Mouse (Mus musculus): ENCODE results near the gene Wdfy3. TPM values are rescaled to one million over a fixed set of nuclear protein-coding genes. Genes with fewer than 3 reads are reported as not detected.

Gene Wdfy3
- polyA plus RNA-seq, 2 experiments: 3.8 to 5.0 TPM

DNA sequence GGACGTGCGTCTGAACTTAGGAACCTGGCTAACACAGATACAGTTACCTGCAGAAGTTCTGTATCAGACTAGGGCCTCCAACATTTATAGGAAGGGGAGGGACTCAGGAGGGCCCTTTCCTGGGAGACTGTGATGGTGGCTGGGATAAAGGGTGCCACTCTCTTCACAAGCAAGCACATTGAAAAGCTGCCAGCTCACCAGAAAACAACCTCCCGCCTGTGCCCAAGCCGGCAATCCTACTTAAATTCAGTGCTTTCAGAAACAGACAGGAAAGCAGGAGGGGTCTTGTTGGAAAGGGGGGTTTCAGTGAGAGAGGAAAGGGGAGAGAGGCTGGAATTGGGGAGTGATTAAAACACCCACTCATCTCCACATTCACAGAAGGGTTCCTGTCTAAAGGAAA is 106.9 kb downstream of the Wdfy3 start:
- Histone ChIP-seq H3K9me3 (ENCODE audit: control insufficient read depth, low read length) (no peaks in the 10 kb centered on the region), H3K4me1 (replicated peaks; ENCODE audit: control insufficient read depth in 2 of 2, insufficient read depth in 2 of 2, low read length in 1 of 2) (no peaks in the 10 kb centered on the region), H3K9ac (replicated peaks) (no peak overlapping the region), H3K27me3 (ENCODE audit: control insufficient read depth, insufficient read depth, low read length) (no peaks in the 10 kb centered on the region), H3K27ac (no peak overlapping the region), H3K4me2 (ENCODE audit: low read depth) (no peak overlapping the region), H3K4me3 (ENCODE audit: insufficient read depth in 1 of 2, low read depth in 2 of 2, low read length in 2 of 2) (no peak overlapping the region), H3K36me3 (replicated peaks; ENCODE audit: control insufficient read depth, insufficient read depth, low read depth) (no peaks in the 10 kb centered on the region)
- ATAC-seq (ENCODE audit: insufficient read depth) (no peak), DNase-seq (ENCODE audit: low read depth in 3 of 3, low spot score in 3 of 3) (no peak)
- 80% methylated on average over 4 of the region's 4 CpGs for WGBS (ENCODE audit: insufficient replicate concordance)
- TF ChIP-seq EP300 (IDR thresholded peaks at IDR 0.05; ENCODE audit: low read depth) (no peak), CTCF (IDR thresholded peaks at IDR 0.05; ENCODE audit: low read depth) (no peak)

DNA sequence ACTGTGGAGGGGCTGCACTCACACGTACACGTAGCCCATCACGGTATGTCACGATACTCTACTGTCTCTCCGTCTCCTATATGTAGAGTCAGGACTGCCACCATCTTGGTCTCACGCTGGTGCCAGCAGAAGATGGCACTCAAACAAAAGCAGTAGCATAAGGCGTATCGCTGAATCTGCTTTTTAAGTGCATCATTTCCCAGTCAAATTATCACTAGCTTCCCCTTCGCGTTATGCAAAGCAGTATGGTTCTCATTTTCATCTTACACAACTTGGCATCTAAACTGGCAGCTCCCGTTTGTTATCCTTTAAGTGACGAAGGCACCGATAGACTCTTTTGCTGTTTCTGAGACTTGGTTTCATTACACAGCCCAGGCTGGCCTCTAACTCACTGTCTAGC is 110.4 kb downstream of the Wdfy3 start:
- DNase-seq (ENCODE audit: low read depth in 3 of 3, low spot score in 3 of 3): no peak
- no peak for ATAC-seq (ENCODE audit: insufficient read depth)
- 87% methylated on average over 13 of the region's 13 CpGs for WGBS (ENCODE audit: insufficient replicate concordance)
- TF ChIP-seq CTCF (IDR thresholded peaks at IDR 0.05; ENCODE audit: low read depth) (no peak), EP300 (IDR thresholded peaks at IDR 0.05; ENCODE audit: low read depth) (no peak)
- H3K9ac ChIP-seq (replicated peaks): no peak overlapping the region
- no peaks in the 10 kb centered on the region for H3K4me1 ChIP-seq (replicated peaks; ENCODE audit: control insufficient read depth in 2 of 2, insufficient read depth in 2 of 2, low read length in 1 of 2)
- H3K4me3 ChIP-seq (ENCODE audit: insufficient read depth in 1 of 2, low read depth in 2 of 2, low read length in 2 of 2): no peak overlapping the region
- no peaks in the 10 kb centered on the region for H3K27me3 ChIP-seq (ENCODE audit: control insufficient read depth, insufficient read depth, low read length)
- H3K36me3 ChIP-seq (replicated peaks; ENCODE audit: control insufficient read depth, insufficient read depth, low read depth): no peaks in the 10 kb centered on the region
- no peak overlapping the region for H3K27ac ChIP-seq
- no peaks in the 10 kb centered on the region for H3K9me3 ChIP-seq (ENCODE audit: control insufficient read depth, low read length)
- H3K4me2 ChIP-seq (ENCODE audit: low read depth): no peak overlapping the region

DNA sequence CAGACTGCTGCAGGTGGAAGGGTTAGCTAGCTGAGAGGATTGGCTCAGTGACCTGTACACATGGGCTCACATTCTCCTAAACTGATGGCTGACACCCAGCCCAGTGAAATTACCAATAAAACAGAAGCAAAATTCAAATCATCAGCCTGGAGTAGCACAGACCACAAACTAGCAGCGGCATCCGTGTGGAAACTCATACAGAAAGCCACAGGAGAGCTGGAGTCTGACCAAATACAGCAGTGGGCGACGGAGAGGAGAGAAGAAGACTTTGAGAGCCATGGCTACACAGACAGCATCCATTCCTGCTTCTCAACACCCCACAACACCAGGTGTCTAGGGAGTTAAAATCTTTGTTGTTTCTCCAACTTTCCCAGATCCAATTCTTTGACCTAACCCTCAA is 110.8 kb downstream of the Wdfy3 start:
- ATAC-seq (ENCODE audit: insufficient read depth) (no peak), DNase-seq (ENCODE audit: low read depth in 3 of 3, low spot score in 3 of 3) (no peak)
- H3K36me3 ChIP-seq (replicated peaks; ENCODE audit: control insufficient read depth, insufficient read depth, low read depth): no peaks in the 10 kb centered on the region
- no peak overlapping the region for H3K4me3 ChIP-seq (ENCODE audit: insufficient read depth in 1 of 2, low read depth in 2 of 2, low read length in 2 of 2)
- no peak overlapping the region for H3K9ac ChIP-seq (replicated peaks)
- 76% methylated on average over 4 of the region's 4 CpGs for WGBS (ENCODE audit: insufficient replicate concordance)
- H3K9me3 ChIP-seq (ENCODE audit: control insufficient read depth, low read length): no peaks in the 10 kb centered on the region
- no peaks in the 10 kb centered on the region for H3K27me3 ChIP-seq (ENCODE audit: control insufficient read depth, insufficient read depth, low read length)
- H3K4me1 ChIP-seq (replicated peaks; ENCODE audit: control insufficient read depth in 2 of 2, insufficient read depth in 2 of 2, low read length in 1 of 2): no peaks in the 10 kb centered on the region
- TF ChIP-seq EP300 (IDR thresholded peaks at IDR 0.05; ENCODE audit: low read depth): no peak
- TF ChIP-seq CTCF (IDR thresholded peaks at IDR 0.05; ENCODE audit: low read depth): no peak
- no peak overlapping the region for H3K27ac ChIP-seq
- no peak overlapping the region for H3K4me2 ChIP-seq (ENCODE audit: low read depth)

DNA sequence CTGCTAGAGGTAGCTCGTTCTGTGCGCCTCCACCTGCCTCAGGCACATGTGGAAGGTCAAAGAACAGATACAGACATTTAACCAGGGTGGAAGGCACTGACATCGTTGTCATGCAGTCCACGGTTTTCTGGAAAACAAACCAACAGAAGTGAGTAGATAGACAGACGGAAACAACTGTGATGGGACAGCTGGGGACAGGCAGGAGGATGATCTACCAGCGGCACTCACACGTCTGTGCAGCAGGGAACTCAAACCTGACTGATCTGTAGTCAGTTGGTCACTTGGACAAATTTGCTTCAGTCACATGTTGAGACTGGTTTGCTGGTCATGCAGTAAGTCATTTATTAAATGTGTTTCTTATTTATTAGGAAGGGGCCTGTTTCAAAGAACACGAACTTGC is 112.3 kb downstream of the Wdfy3 start:
- Histone ChIP-seq H3K27ac (no peak overlapping the region), H3K4me3 (ENCODE audit: insufficient read depth in 1 of 2, low read depth in 2 of 2, low read length in 2 of 2) (no peak overlapping the region), H3K36me3 (replicated peaks; ENCODE audit: control insufficient read depth, insufficient read depth, low read depth) (no peaks in the 10 kb centered on the region), H3K9me3 (ENCODE audit: control insufficient read depth, low read length) (no peaks in the 10 kb centered on the region), H3K9ac (replicated peaks) (no peak overlapping the region), H3K4me1 (replicated peaks; ENCODE audit: control insufficient read depth in 2 of 2, insufficient read depth in 2 of 2, low read length in 1 of 2) (no peaks in the 10 kb centered on the region), H3K4me2 (ENCODE audit: low read depth) (no peak overlapping the region), H3K27me3 (ENCODE audit: control insufficient read depth, insufficient read depth, low read length) (no peaks in the 10 kb centered on the region)
- DNase-seq (ENCODE audit: low read depth in 3 of 3, low spot score in 3 of 3): no peak
- no peak for TF ChIP-seq CTCF (IDR thresholded peaks at IDR 0.05; ENCODE audit: low read depth)
- TF ChIP-seq EP300 (IDR thresholded peaks at IDR 0.05; ENCODE audit: low read depth): no peak
- WGBS (ENCODE audit: insufficient replicate concordance): 78% methylated on average over 8 of the region's 8 CpGs
- no peak for ATAC-seq (ENCODE audit: insufficient read depth)

DNA sequence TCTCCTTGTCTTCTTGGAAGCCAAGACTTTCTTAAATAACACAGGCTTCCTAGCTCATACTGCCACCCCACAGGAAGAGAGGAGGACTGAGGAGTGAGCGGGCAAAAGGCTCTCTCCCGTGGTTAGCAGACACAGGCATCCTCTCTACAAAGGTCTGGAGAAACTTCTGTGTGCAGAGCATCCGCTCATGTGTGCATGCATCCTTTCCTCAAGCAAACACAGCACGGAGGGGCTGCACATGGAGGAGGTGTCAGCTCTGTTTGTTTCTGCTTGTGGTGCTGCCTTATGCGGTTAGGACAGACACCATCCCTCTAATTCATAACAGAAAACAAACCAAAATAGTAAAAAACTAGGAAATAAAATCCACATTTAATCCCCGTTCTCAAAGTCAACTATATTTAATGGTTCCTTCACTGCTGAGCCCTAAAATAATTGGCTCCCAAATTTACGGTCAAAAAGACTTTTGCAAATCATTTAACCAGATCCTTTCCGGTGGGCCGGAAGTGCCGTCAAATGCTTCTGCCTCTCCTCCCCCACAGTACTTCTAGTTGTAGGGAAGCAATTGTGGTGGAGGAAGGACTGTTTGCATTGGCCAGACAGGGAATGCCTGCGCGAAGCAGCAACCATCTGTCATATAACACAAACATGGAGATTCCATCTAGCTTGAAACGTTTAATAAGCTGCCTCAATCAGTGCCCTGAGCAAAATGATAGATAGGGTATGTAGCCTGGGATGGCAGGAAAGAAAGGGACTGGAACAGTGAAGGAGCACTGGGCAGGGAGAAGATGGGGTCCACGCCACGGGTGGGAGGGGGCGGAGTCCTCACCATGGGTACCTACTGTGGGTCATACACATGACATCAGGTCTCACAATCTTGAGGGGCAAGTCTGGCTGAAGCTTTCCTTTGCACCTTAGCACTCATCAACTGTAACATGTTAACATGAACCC is 115.1 kb downstream of the Wdfy3 start:
- no peak overlapping the region for H3K9ac ChIP-seq (replicated peaks)
- no peaks in the 10 kb centered on the region for H3K36me3 ChIP-seq (replicated peaks; ENCODE audit: control insufficient read depth, insufficient read depth, low read depth)
- 78% methylated on average over 16 of the region's 16 CpGs for WGBS (ENCODE audit: insufficient replicate concordance)
- TF ChIP-seq EP300 (IDR thresholded peaks at IDR 0.05; ENCODE audit: low read depth) (no peak), CTCF (IDR thresholded peaks at IDR 0.05; ENCODE audit: low read depth) (no peak)
- no peaks in the 10 kb centered on the region for H3K27me3 ChIP-seq (ENCODE audit: control insufficient read depth, insufficient read depth, low read length)
- ATAC-seq (ENCODE audit: insufficient read depth): no peak
- no peak for DNase-seq (ENCODE audit: low read depth in 3 of 3, low spot score in 3 of 3)
- no peak overlapping the region for H3K27ac ChIP-seq
- H3K9me3 ChIP-seq (ENCODE audit: control insufficient read depth, low read length): no peaks in the 10 kb centered on the region
- H3K4me3 ChIP-seq (ENCODE audit: insufficient read depth in 1 of 2, low read depth in 2 of 2, low read length in 2 of 2): no peak overlapping the region
- H3K4me1 ChIP-seq (replicated peaks; ENCODE audit: control insufficient read depth in 2 of 2, insufficient read depth in 2 of 2, low read length in 1 of 2): no peaks in the 10 kb centered on the region
- no peak overlapping the region for H3K4me2 ChIP-seq (ENCODE audit: low read depth)
